ENCODE assay signal across 16 mouse cellular contexts in genomic region chr6:24613918-24614317, GRCm38 (mm10). TPM values are rescaled to one million over a fixed set of nuclear protein-coding genes. Genes with fewer than 3 reads are reported as not detected.
DNase-seq lines count a peak whose midpoint lies in the region; TF ChIP-seq lines count a peak whose summit lies in the region.
"Had no signal": no experiment of that assay in that cellular context is flagged by ENCODE, and none has a peak within 500 bp of the region (broad histone marks: within the 10 kb centered on the region; RNA-seq: fewer than 3 reads in every experiment).

No protein-coding gene starts in this region.

- intact Hi-C loops in gastrocnemius, adult 2 months (cut with DNase I), result loop anchor here (5.0 kb wide), 1 partner anchor 82 kb away; no protein-coding TSS in a partner anchor
- intact Hi-C loops in left cerebral cortex, postnatal 4 days (cut with DNase I), result no loop called here

- peak overlapping the region; percentile 90 for H3K27ac ChIP-seq in gastrocnemius, adult 2 months
- H3K27ac ChIP-seq: embryonic facial prominence, embryonic 12.5 days; heart, embryonic 13.5 days; hindbrain, embryonic 13.5 days; intestine, embryonic 15.5 days had no signal

- no peak overlapping the region for H3K4me3 ChIP-seq in gastrocnemius, adult 2 months
- H3K4me3 ChIP-seq: embryonic facial prominence, embryonic 12.5 days; heart, embryonic 13.5 days; hindbrain, embryonic 13.5 days; intestine, embryonic 15.5 days had no signal

- no peak for DNase-seq in gastrocnemius, adult 2 months
- no peak for DNase-seq in gastrocnemius, postnatal 25 days
- peak; percentile 27 to 28 for DNase-seq in left cerebral cortex, adult 18-20 months (ENCODE audit: low spot score in 2 of 2)
- DNase-seq in left cerebral cortex, postnatal 4 days, result no peak
- peak; percentile 49 for DNase-seq in right cerebral cortex, adult 18-20 months
- DNase-seq in right cerebral cortex, postnatal 10 days (ENCODE audit: low spot score in 2 of 2), result no peak
- DNase-seq in telencephalon, adult 2 months (ENCODE audit: low read depth, low spot score), result peak; percentile 51
- DNase-seq: adrenal gland, adult 2 months; adrenal gland, postnatal 25 days; cerebellum, postnatal 14 days; heart, postnatal 4 days had no signal

- no peak for TF ChIP-seq CTCF in gastrocnemius, adult 2 months (IDR thresholded peaks at IDR 0.05)

RNA-seq across cellular contexts. Expression of gene Lmod2, which starts 16.4 kb away (rescaled TPM):
- 100 to 1,000 TPM; 105 to 286 TPM for total RNA-seq in gastrocnemius, adult 2 months (2021)
- total RNA-seq in gastrocnemius, postnatal 25 days (2021), result 100 to 1,000 TPM; 183 to 199 TPM
- not detected for total RNA-seq in left cerebral cortex, adult 18-20 months (2021)
- total RNA-seq in left cerebral cortex, postnatal 4 days (2021), result not detected
- total RNA-seq: CH12.LX had no signal

RNA-seq across cellular contexts. Expression of gene Wasl, which starts 50.9 kb away (rescaled TPM):
- 10 to 100 TPM; 15.3 to 18.1 TPM for total RNA-seq in gastrocnemius, adult 2 months (2021)
- 10 to 100 TPM; 14.0 to 17.1 TPM for total RNA-seq in gastrocnemius, postnatal 25 days (2021)
- 100 to 1,000 TPM; 114 to 122 TPM for total RNA-seq in left cerebral cortex, adult 18-20 months (2021)
- 10 to 100 TPM; 44.0 to 44.3 TPM for total RNA-seq in left cerebral cortex, postnatal 4 days (2021)

Comparison
In these comparisons a context has a peak if more than half of its experiments do, and no peak if none do; other contexts are left out.
1. DNase-seq: peak in left cerebral cortex, adult 18-20 months (2 of 2), right cerebral cortex, adult 18-20 months (single experiment) and telencephalon, adult 2 months (single experiment); none in gastrocnemius, adult 2 months (single experiment), gastrocnemius, postnatal 25 days (single experiment), left cerebral cortex, postnatal 4 days (single experiment) and right cerebral cortex, postnatal 10 days (0 of 2).
2. RNA of gene Lmod2, which starts 16.4 kb away (total RNA-seq): 105 to 286 TPM in gastrocnemius, adult 2 months and 183 to 199 TPM in gastrocnemius, postnatal 25 days; not detected in left cerebral cortex, adult 18-20 months and not detected in left cerebral cortex, postnatal 4 days; every median in the first group is over 100 times any median in the second.